Mouse (Mus musculus) olfactory bulb, adult 2 months (tissue): ENCODE results near the gene Ccdc85b.

ENCODE experiments used
- CTCF ChIP-seq: fragments of 200-500 bp; IDR thresholded peaks from 2 replicates; pipeline ENCODE4 v1.5.1; 2012; ENCODE audit warnings: low read depth, mild to moderate bottlenecking, low read length, moderate library complexity; ENCODE audit not compliant: insufficient read depth
- POLR2A ChIP-seq: fragments of 200-500 bp; IDR thresholded peaks from 2 replicates; pipeline ENCODE4 v1.6.1; 2012; ENCODE audit warnings: mild to moderate bottlenecking, low read depth, low read length, moderate library complexity; ENCODE audit not compliant: insufficient read depth

GRCm38 (mm10) chr19:5407133-5407532, 50.6 kb downstream of the Ccdc85b start:
- TF ChIP-seq CTCF (0 out of 2 replicates have a peak, but pooled peaks have one; percentile 38), POLR2A (no peak)
